Mouse (Mus musculus) thymus, postnatal 10 days (tissue): ENCODE results near the gene Alk.

Source experiments
- DNase-seq, 2 experiments: peaks; one replicate each; pipeline ENCODE4 v3.0.0; 2021; ENCODE audit warnings: low spot score in 2 of 2

Alk gene

GRCm38 (mm10) chr17:72401861-72402260, 202.6 kb downstream of the Alk start:
- no peak for DNase-seq

GRCm38 (mm10) chr17:72401349-72401748, 203.1 kb downstream of the Alk start:
- DNase-seq, result no peak

GRCm38 (mm10) chr17:72399331-72400059, 204.9 kb downstream of the Alk start:
- DNase-seq, result no peak

GRCm38 (mm10) chr17:72395956-72396355, 208.5 kb downstream of the Alk start:
- DNase-seq, result no peak

GRCm38 (mm10) chr17:72368991-72369390, 235.4 kb downstream of the Alk start:
- DNase-seq, result no peak

GRCm38 (mm10) chr17:72362811-72363496, 241.5 kb downstream of the Alk start:
- no peak for DNase-seq

- DNase-seq, result no peak
Measured at GRCm38 (mm10) chr17:72361961-72362360, 242.5 kb downstream of the Alk start.

GRCm38 (mm10) chr17:72356759-72357302, 247.6 kb downstream of the Alk start:
- DNase-seq, result no peak

- no peak for DNase-seq
Measured at GRCm38 (mm10) chr17:72339437-72339836, 265.0 kb downstream of the Alk start.

- DNase-seq, result no peak
Measured at GRCm38 (mm10) chr17:72332909-72333308, 271.5 kb downstream of the Alk start.

- no peak for DNase-seq
Measured at GRCm38 (mm10) chr17:72325941-72326340, 278.5 kb downstream of the Alk start.

GRCm38 (mm10) chr17:72319576-72319975, 284.9 kb downstream of the Alk start:
- DNase-seq, result no peak

- no peak for DNase-seq
Measured at GRCm38 (mm10) chr17:72299651-72300050, 304.8 kb downstream of the Alk start.

GRCm38 (mm10) chr17:72296349-72296748, 308.1 kb downstream of the Alk start:
- DNase-seq, result no peak

GRCm38 (mm10) chr17:72293267-72293580, 311.2 kb downstream of the Alk start:
- DNase-seq, result no peak

- no peak for DNase-seq
Measured at GRCm38 (mm10) chr17:72292444-72293266, 311.8 kb downstream of the Alk start.

- DNase-seq, result no peak
Measured at GRCm38 (mm10) chr17:72285961-72286360, 318.5 kb downstream of the Alk start.

GRCm38 (mm10) chr17:72278296-72278695, 326.1 kb downstream of the Alk start:
- DNase-seq, result no peak

GRCm38 (mm10) chr17:72276778-72277177, 327.6 kb downstream of the Alk start:
- DNase-seq, result no peak

GRCm38 (mm10) chr17:72275391-72275904, 329.0 kb downstream of the Alk start:
- DNase-seq, result no peak

GRCm38 (mm10) chr17:72274205-72274604, 330.2 kb downstream of the Alk start:
- no peak for DNase-seq

- no peak for DNase-seq
Measured at GRCm38 (mm10) chr17:72271640-72272039, 332.8 kb downstream of the Alk start.
